Mouse (Mus musculus) left cerebral cortex, adult 11 months (tissue): Measurements from ENCODE around the gene Cyp2f2.

Experiments used
- DNase-seq: peaks from one replicate; pipeline ENCODE4 v3.0.0; 2022; ENCODE audit warnings: low spot score

Cyp2f2 gene

DNA sequence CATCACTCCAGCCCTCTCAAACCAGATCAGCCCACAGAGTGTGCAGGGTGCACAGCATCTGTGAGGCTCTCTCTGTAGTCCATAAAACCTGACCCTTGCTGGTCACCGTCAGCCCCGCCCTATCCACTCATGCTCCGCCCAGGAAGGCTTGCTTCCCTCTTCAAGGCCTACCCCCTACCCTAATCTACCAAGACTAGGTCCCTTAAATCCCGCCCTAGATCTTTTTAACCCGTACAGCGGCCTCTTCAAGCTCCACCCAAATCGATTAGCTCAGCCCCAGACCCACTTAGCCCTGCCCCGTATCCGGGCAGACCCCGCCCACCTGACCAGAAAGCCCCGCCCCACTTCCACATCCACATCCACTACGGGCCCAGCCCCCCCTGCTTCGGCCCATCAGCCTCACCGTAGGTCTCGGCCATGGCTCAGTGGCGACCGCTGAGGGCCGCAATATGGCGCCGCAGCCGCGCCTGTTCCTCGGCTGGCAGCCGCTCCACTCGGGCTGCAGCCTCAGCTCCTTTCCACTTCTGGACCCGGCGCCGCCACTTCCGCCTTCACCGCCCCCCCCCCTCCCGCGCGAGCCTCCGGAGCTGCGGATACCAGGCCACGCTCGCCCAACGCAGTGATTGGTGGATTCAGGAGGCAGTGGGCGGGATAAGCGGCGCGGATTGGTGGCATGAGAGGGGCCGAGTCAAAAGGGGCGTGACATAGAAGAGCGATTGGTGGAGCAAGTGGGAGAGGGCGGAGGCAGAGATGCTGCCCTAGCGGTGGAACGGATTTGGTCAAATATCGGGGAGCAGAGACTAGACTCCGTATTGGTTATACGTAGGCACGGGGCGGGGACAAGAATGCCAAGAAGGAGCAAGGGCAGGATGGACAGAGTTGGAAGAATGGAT lies 58.9 kb downstream of the Cyp2f2 start, which contains the start of gene Rab4b:
Gene Rab4b (minus strand): TSS at position 573 of the 893 bp plus-strand sequence.
- peak; percentile 100 for DNase-seq

DNA sequence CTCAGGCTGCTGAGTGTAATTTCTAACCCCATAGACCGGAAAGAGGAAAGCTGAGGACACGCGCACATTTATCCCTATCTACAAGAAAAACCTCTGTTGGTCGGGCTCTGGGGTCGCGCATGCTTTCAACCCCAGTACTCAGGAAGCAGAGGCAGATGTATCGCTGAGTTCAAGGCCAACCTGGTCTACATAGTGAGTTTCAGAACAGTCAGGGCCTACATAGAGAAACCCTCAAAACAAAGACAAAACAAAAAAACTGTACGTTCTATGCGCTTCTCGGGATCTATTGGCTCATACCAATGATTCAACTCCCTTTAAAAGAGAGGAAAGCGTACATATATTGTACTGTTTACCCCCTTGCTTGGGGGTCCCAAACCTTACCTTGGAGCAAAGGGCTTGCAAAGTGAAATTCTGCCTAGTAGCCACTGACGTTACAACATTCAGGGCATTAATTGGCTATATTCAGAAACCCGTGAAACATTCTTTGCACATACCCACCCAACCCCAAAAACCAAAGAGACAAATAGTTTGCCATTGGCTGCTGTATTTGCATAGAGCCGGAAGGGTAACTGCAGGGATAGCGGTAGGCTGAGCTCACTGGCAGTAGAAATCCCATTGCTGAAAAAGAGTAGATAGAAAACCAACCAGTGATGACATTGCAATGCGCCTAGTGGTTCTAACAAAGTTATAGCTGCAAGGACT lies 59.7 kb downstream of the Cyp2f2 start:
- no peak for DNase-seq

- no peak for DNase-seq
Measured at GRCm38 (mm10) chr7:27180036-27180435, 60.3 kb downstream of the Cyp2f2 start.

GRCm38 (mm10) chr7:27180837-27181695 lies 61.4 kb downstream of the Cyp2f2 start, which contains the start of the genes Gm21983 and Mia:
TSS of gene Gm21983 (minus strand) at chr7:27181086.
TSS of gene Mia (minus strand) at chr7:27181157.
- no peak for DNase-seq

DNA sequence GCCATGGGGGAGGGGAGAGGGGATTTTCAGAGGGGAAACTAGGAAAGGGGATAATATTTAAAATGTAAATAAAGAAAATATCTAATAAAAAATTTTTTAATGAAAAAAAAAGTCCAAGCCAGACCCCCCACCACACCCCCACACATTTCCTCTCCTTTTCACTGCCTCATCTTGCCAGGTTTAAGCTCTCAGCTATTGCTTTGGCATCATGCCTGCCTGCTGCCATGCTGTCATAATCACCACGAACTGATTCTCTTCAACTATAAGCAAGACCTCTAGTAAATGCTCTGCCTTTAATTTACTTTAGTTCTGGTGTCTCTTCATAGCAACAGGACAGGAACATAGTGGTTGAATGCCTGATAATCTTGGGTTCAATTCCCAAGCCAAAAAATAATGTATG lies 62.8 kb downstream of the Cyp2f2 start:
- DNase-seq, result no peak
